Mouse (Mus musculus): ENCODE results near the gene Katnb1.

Gene Katnb1

GRCm38 (mm10) chr8:95084261-95084660, 3.3 kb downstream of the Katnb1 start:
- peak; percentile 22 for DNase-seq (ENCODE audit: low read depth, low spot score)

- DNase-seq (ENCODE audit: low read depth, low spot score), result no peak
Observed at GRCm38 (mm10) chr8:95084744-95085431, 3.9 kb downstream of the Katnb1 start.

GRCm38 (mm10) chr8:95085432-95086141, 4.6 kb downstream of the Katnb1 start:
- no peak for DNase-seq (ENCODE audit: low read depth, low spot score)

GRCm38 (mm10) chr8:95093574-95093973, 12.6 kb downstream of the Katnb1 start:
- no peak for DNase-seq (ENCODE audit: low read depth, low spot score)

- peak; percentile 31 for DNase-seq (ENCODE audit: low read depth, low spot score)
Observed at GRCm38 (mm10) chr8:95099009-95099408, 18.0 kb downstream of the Katnb1 start.

GRCm38 (mm10) chr8:95101972-95102371, 21.0 kb downstream of the Katnb1 start:
- no peak for DNase-seq (ENCODE audit: low read depth, low spot score)

GRCm38 (mm10) chr8:95107306-95107705, 26.3 kb downstream of the Katnb1 start:
- DNase-seq (ENCODE audit: low read depth, low spot score), result no peak

GRCm38 (mm10) chr8:95112594-95112993, 31.6 kb downstream of the Katnb1 start:
- no peak for DNase-seq (ENCODE audit: low read depth, low spot score)

- no peak for DNase-seq (ENCODE audit: low read depth, low spot score)
Observed at GRCm38 (mm10) chr8:95113108-95113507, 32.1 kb downstream of the Katnb1 start.

- DNase-seq (ENCODE audit: low read depth, low spot score), result peak; percentile 13
Observed at GRCm38 (mm10) chr8:95113750-95114149, 32.8 kb downstream of the Katnb1 start.

- DNase-seq (ENCODE audit: low read depth, low spot score), result no peak
Observed at GRCm38 (mm10) chr8:95123455-95123854, 42.5 kb downstream of the Katnb1 start.

- no peak for DNase-seq (ENCODE audit: low read depth, low spot score)
Observed at GRCm38 (mm10) chr8:95126497-95126896, 45.5 kb downstream of the Katnb1 start.

GRCm38 (mm10) chr8:95127658-95128057, 46.7 kb downstream of the Katnb1 start:
- no peak for DNase-seq (ENCODE audit: low read depth, low spot score)

- no peak for DNase-seq (ENCODE audit: low read depth, low spot score)
Observed at GRCm38 (mm10) chr8:95128750-95129260, 47.8 kb downstream of the Katnb1 start.

GRCm38 (mm10) chr8:95130966-95131537, 50.1 kb downstream of the Katnb1 start:
- DNase-seq (ENCODE audit: low read depth, low spot score), result no peak

- no peak for DNase-seq (ENCODE audit: low read depth, low spot score)
Observed at GRCm38 (mm10) chr8:95131983-95132382, 51.0 kb downstream of the Katnb1 start.

GRCm38 (mm10) chr8:95134186-95134585, 53.2 kb downstream of the Katnb1 start:
- DNase-seq (ENCODE audit: low read depth, low spot score), result no peak

GRCm38 (mm10) chr8:95135242-95135641, 54.3 kb downstream of the Katnb1 start:
- DNase-seq (ENCODE audit: low read depth, low spot score), result no peak

- no peak for DNase-seq (ENCODE audit: low read depth, low spot score)
Observed at GRCm38 (mm10) chr8:95136218-95136617, 55.2 kb downstream of the Katnb1 start.

- no peak for DNase-seq (ENCODE audit: low read depth, low spot score)
Observed at GRCm38 (mm10) chr8:95137201-95137600, 56.2 kb downstream of the Katnb1 start.

- no peak for DNase-seq (ENCODE audit: low read depth, low spot score)
Observed at GRCm38 (mm10) chr8:95137641-95138098, 56.7 kb downstream of the Katnb1 start.

- DNase-seq (ENCODE audit: low read depth, low spot score), result no peak
Observed at GRCm38 (mm10) chr8:95138341-95139050, 57.5 kb downstream of the Katnb1 start.

All from CD4-positive helper T cell, adult 2 months (primary cell).